Mouse (Mus musculus) c-Kit-positive CD71-positive TER-119-positive erythroid progenitor cells, embryonic 14.5 days (primary cell): ENCODE data around the gene Tmem88.

Source experiments
- DNase-seq: peaks from one replicate; pipeline ENCODE4 v3.0.0-alpha.2; 2013; ENCODE audit warnings: low spot score

The Tmem88 gene

DNA sequence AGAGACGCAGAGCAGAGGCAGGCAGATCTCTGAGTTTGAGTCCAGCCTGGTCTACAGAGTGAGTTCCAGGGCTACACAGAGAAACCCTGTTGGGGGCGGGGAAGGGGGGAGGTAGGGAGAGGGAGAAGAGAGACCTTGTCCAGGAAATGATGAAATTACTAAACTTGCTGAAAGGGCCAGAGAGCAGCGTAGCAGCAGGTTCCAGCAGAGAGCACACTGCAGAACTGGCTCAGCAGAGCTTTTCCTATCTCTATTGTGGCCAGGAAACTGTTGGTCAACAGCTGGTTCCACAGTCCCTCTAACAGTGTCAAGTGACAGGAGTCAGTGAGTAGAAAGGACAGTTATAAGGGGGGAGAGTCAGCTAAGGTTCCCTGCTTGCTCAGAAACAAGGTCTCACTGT lies 18.4 kb downstream of the Tmem88 start:
- DNase-seq: no peak

DNA sequence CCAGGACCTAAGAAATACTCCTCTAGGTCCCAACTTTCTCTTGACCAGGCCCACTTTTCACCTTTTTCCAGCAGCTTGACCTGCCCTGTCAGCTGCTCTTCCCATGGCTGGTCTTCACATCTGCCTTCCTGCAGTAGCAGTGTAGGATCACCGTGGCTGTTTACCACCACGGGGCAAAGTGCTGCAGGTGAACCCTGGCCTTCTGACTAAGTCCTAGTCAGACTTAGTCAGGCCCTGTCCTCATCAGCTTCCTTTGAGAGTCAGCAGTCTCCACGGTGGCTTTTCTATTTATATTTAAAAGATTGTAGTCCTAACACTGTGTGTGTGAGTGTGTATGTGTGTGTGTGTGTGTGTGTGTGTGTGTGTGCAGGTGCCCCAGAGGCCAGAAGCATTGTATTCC lies 20.3 kb downstream of the Tmem88 start:
- no peak for DNase-seq

GRCm38 (mm10) chr11:69375646-69376045 lies 22.4 kb downstream of the Tmem88 start:
- no peak for DNase-seq

DNA sequence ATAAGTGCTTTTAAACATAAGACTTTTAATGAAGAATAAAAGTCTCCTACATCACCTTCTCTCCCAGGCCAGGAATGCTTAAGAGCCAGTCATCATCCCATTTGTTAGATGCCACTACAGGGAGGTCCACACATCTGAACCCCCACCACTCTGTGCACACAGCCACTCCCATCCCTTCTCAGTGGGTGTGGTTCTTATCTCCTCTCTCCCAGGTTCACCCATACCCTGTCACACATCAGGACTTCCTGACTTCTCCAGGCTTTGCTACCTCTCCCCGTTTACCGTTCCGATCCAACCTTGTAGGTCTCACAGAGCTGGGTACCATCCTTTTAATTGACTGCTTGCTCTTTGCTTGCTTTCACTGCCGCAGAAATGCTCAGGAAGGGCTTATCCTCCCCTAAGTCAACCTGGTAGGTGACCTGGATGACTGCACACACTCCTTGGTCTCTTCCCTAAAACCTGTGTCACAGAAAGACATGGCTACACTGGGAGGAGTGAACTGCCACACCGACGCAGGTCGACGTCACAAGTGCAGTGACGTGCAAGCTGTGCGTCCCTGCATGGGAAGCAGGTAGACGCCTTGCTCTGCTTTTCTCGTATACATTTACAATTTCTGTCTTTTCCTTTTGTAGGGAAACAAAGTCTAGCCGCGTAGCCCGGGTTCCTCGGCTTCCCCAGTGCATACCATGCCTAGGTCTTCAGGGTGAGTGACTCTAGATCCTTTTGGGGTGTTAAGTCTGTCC lies 24.6 kb downstream of the Tmem88 start:
- peak; percentile 71 for DNase-seq

DNA sequence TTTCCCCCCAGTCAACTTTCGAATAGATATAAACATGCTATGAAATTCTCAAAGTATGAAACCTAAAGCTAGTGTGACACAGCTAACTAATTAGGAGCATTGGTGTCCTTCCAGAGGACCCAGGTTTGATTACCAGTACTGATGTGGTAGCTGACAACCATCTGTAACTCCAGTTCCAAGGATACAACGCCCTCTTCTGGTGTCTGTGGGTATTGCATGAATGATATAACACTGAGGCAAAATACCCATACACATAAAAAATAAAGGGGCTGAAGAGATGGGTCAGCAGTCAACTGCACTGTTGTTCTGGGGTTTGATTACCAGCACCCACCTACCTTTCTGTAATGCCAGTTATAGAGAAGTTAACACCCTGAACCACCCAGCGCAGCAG lies 25.3 kb downstream of the Tmem88 start:
- peak; percentile 48 for DNase-seq

GRCm38 (mm10) chr11:69372056-69372779 lies 25.8 kb downstream of the Tmem88 start:
- DNase-seq: no peak

- no peak for DNase-seq
Measured at GRCm38 (mm10) chr11:69371601-69372000, 26.4 kb downstream of the Tmem88 start.

GRCm38 (mm10) chr11:69370817-69371215 lies 27.2 kb downstream of the Tmem88 start:
- no peak for DNase-seq

- DNase-seq: no peak
Measured at GRCm38 (mm10) chr11:69369990-69370816, 27.8 kb downstream of the Tmem88 start.

GRCm38 (mm10) chr11:69369215-69369989 lies 28.6 kb downstream of the Tmem88 start, which contains the start of gene Chd3:
TSS of gene Chd3 (minus strand) at chr11:69369406.
- DNase-seq: no peak

DNA sequence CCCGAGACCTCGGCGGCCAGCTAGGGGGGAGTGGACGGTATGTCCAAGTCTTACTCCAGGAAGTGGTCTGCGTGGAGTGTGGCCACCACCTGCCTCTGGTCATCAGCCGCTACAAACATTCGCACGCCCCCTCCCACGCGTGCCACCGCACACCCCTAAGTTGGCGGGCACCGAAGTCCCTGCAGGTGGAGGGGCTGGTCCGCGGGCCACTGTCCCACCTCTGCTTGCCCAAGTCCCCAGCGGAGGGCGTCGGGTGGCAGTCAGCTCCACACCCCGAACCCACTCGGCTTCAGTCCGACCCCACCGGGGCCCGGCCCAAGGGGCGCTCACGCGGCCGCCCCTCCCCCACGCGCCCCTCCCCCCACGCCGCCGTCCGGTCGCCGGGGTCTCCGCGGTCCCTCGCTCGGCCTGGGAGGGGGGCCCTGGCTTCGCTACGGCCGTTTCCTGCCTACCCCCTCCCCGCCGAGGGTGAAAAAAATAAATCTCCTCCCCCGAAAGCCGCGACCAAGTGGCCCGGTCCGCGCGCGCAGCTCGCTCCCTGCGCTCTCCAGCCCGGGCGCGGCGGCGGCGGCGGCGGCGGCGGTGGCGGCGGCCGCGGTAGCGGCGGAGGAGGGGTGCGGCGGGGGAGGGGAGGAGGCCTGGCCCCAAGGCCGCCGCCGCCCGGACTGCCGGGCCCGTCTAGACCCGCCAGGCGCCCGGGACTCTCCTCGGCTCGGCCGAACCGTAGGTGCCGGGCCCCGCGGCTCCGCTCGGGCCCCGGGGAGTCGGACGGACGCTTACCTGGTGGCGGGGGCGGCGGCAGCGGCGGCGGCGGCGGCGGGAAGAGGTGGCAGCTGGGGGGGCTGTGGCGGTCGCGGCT lies 29.4 kb downstream of the Tmem88 start:
- DNase-seq: no peak

- no peak for DNase-seq
Measured at GRCm38 (mm10) chr11:69367616-69368355, 30.2 kb downstream of the Tmem88 start.

DNA sequence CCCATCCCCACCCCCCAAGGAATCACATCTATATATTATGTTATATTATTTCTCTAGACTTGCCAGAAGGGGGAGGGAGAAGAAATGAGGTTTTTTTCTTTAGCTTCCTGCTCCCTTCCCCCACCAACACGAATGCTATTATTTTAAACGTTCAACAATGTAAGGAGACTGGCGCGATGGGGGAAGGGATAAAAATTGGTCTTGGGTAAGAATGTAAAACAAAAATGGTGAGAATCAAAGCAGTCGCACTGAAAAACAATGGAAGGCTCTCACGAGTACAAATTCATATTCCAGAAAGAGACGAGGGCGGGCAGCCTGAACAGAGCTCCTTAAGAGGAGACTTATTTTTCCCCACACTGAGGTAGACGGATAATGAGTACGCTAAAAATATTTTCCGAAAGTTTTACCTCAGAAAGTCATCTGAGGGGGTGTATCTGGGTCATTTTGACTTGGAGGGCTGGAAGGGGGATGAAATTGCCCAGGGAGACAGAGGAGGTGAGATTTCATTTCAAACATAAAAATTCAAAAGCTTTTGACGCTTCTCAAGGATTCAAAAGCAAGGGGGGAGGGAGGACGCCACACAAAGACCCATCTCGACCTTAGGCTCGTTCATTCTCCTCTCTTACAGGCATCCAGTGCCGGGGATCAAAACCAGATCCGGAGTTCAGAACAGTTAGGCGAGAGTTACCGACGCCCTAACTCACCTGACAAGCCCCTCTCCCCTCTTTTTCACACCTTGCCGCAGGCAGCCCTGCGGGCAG lies 31.0 kb downstream of the Tmem88 start:
- DNase-seq: no peak

- DNase-seq: peak; percentile 45
Measured at GRCm38 (mm10) chr11:69366157-69366854, 31.7 kb downstream of the Tmem88 start.

- no peak for DNase-seq
Measured at GRCm38 (mm10) chr11:69365722-69366121, 32.3 kb downstream of the Tmem88 start.

DNA sequence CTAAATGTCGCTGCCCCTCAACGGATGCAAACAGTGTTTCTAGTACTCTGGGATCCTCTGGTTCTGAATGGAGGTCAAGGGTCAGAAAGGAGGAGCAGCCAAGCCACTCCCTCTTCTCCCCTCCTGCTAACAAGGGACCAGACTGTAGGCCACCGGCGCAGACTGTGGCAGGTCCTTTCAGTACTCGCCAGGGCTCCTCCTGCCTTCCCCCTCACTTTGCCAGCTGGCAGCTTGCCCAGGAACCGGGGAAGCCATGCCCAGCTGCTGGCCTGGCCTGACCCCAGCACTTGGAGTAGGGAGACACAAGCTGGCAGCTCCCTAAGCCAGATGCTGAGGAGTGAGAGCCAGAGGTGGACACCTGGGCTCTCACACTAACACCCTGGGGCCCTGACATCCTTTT lies 33.1 kb downstream of the Tmem88 start:
- DNase-seq: no peak

- no peak for DNase-seq
Measured at GRCm38 (mm10) chr11:69364376-69364775, 33.7 kb downstream of the Tmem88 start.

DNA sequence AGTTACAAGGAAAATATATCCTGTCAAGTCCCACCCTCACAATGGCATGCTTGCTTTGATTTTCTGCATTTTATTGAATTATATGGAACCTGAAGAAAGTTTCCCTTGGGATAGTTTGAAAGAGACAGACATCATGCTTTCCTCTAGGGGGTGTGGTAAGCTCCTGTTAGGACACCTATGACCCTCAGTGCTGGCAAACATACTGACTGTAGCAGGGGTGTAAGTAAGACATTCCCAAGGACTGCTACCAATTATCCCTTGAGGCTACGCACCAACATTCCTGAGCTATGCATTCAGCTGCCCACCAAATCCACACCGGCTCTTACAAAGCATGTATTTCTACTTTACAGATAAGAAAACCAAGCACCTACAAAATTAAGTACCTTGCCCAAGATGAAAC lies 35.6 kb downstream of the Tmem88 start:
- no peak for DNase-seq

- no peak for DNase-seq
Measured at GRCm38 (mm10) chr11:69362021-69362420, 36.0 kb downstream of the Tmem88 start.
